Mouse (Mus musculus) CD4-positive helper T cell, adult 2 months (primary cell): Measurements from ENCODE around the gene Lrp5.

ENCODE experiments used
- DNase-seq: peaks from one replicate; pipeline ENCODE4 v3.0.0-alpha.2; 2012; ENCODE audit warnings: low read depth, missing footprints, low spot score

Lrp5 gene

GRCm38 (mm10) chr19:3562298-3562697, 124.1 kb downstream of the Lrp5 start:
- DNase-seq: no peak

DNA sequence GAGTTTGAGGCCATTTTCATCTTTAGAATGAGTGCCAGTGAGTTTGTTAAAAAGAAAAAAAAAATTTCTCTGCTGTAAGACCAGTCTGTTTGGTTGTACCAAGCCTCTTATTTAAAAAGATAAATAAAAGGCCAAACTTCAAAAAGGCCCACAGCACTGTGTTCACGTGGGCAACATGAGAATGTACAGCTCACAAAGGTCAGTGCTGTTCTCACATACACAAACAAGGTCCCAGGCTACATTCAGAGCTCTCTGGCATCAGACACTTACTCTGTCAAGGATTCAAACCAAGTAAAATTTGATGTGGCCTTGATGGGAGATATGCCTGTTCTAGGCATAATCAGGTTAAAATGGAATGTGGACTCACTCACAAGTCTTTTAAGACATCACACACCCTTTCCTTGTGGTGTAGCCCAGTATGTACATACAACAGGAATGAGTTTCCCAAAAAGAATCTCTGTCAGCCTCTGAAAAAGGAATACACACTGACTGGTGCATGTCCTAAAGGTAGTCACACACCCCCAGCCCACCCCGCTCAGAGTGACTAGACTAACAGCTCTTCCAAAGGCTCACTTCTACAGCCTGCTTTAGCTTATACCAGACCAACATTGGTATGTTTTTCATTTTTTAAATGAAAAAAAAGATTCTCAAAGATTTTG, 130.1 kb downstream of the Lrp5 start:
- DNase-seq: no peak

DNA sequence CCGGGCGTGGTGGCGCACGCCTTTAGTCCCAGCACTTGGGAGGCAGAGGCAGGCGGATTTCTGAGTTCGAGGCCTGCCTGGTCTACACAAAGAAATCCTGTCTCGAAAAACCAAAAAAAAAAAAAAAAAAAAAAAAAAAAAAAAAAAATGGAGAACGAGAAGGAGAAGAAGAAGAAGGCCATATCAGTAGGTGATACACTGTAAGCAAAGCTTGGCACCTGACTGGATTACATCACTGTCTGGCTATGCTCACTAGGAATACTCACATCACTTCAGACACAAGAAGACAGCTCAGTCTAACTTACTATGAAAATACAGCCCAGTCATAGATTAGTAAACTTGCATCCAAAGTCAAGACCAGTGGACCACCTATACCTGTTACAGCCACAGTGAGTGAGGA, 131.6 kb downstream of the Lrp5 start:
- DNase-seq: no peak

DNA sequence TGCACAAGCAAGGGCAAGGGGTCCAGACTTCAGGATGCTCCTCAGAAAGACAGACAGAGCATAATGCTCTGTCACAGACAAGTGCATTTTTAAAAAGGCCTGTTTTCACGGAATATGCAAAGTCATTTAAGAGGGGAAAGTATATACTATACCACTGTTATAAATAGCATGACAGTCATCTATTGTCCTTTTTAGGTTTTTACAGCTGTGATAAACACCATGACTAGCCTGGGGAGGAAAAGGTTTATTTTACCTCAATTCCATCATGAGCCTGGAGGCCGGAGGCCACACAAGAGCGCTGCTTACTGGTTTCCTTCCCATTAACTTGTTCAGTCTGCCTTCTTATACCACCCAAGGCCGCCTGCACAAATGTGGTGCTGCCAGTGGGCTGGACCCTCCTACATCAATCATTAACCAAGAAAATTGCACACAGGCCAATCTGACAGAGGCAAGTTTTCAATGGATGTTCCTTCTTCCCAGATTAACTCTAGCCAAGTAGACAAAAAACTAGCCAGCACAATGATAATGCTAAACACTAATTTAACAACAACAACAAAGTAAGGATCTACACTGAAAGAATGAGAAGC, 134.7 kb downstream of the Lrp5 start:
- no peak for DNase-seq

DNA sequence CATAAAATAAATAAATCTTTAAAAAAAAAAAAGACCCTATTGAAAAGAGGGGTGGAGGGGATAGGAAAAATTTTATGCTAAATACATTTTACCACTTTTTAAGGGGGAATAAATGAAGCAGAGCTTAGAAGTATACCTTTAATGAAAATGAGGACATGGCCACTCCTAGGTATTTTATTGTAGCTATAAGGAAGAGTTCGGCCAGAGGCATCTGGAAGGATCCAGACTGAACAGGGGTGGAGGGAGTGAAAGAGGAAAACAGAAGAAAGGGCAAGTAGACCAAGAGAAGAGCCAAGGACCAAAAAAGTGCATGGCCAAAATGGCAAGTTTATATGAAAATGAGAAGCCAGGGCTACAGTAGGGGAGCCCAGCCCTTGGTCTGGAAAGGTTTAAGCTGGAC, 136.3 kb downstream of the Lrp5 start:
- DNase-seq: no peak

- DNase-seq: no peak
Measured at GRCm38 (mm10) chr19:3549263-3549662, 137.1 kb downstream of the Lrp5 start.

DNA sequence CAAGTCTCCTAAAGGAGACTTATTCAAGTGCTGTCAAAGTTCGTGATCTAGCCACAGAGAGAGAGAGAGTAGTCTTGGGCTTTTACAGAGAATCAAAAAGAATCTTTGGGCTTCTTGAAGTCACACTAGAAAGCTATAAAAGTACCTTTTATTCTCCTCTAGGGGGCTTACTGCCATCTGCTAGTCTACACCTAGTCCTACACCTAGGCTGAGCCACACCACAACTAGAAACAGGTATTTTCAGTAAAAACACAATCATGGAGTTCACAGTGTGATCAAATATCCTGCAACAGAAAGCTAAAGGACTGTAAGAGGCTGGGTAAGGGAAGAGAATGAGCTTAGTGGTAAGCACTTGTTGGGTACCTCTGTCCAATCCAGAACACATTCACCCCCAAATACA, 138.1 kb downstream of the Lrp5 start:
- DNase-seq: no peak

DNA sequence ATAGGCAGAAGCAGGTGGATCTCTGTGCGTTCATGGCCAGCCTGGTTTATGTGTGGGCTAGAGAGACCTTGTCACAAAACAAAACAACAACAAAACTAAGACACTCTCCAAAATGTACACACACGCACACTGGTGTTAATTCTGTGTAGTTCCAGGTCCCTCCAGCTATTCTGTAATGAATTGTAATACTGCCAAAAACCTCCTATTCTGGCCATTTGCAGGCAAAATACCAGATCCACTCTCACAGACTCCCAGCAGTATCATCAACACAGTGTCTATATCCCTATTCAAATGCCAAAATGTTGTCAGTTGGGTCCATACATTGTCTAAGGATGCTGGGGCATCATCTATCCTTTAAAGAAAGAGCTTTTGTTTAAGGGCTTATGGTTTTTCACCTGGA, 141.4 kb downstream of the Lrp5 start:
- no peak for DNase-seq

- DNase-seq: no peak
Measured at GRCm38 (mm10) chr19:3542591-3542990, 143.8 kb downstream of the Lrp5 start.

DNA sequence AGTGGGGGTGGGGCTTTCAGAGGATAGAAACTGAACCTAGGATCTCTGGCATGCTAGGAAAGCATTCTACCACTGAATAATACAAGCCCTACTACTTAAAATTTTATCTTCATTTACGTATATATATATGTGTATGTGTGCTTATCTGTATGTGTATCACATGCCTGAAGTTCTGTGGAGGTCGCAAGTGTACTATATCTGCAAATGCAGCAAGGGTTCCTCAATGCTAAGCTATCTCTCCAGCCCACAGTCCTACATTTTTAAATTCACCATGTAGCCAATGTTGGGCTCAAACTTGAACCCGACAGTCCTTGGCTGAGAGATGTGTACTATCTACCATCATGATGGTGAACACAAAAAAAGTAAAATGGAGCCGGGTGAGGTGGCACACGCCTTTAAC, 145.4 kb downstream of the Lrp5 start:
- DNase-seq: no peak

GRCm38 (mm10) chr19:3540254-3540653, 146.1 kb downstream of the Lrp5 start:
- DNase-seq: no peak

GRCm38 (mm10) chr19:3539456-3539855, 146.9 kb downstream of the Lrp5 start:
- no peak for DNase-seq

GRCm38 (mm10) chr19:3537658-3538057, 148.7 kb downstream of the Lrp5 start:
- DNase-seq: no peak

- DNase-seq: no peak
Measured at GRCm38 (mm10) chr19:3534945-3535344, 151.4 kb downstream of the Lrp5 start.
